Mouse (Mus musculus): ENCODE results near the gene Ppif.
A peak's percentile ranks its signal among the peaks of the same experiment; 100 is the strongest.

Gene Ppif

DNA sequence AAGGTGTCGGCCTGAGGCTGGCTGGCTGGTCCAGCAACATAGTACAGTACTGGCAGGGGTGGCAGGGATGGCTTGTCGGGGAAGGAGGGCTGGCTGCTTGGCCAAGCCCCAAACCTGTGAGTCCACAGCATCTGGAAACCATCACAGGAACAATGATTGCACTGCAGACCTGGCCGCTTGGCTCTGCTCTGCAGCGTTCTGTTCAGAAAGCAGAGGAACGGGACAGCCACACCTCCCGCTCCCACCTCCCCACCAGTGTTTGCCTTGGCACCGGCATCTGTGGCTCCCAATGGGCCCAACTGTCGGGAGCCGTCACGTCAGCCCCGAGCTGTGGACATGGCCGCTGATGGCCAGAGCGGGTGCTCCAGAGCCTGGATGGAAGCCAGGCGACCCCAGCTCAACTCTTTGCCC lies 44.6 kb downstream of the Ppif start:
- peak in 1 of 2 experiments; percentile 39 for DNase-seq

DNA sequence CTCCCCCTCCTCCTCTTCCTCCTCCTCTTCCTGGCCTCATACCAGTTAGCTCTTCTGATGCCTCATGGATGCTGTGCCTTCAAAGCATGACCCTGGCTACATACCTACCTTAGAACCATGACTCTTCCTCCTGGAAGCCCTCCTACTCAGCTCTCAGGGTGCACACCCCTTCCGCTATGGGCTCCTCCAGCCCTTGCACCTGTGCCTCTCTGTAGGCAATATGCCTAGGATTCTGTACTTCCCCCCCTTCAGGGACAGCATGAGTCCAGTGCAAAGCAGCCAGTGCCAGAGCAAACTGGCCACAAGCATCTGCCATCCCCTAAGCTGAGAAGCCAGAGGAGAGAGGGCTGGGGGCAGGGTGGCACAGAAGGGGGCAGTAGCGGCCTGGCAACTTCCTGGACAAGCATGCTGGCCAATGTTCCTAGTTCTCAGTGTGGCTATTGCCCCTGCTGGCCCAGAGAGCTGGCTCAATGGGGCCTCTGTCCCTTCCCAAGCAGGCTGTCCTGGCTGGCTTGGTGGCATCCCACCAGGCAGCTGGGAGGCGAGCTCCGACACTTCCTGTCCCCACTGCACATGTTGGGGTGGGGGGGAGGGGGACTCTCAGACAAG lies 46.1 kb downstream of the Ppif start:
- no peak for DNase-seq

DNA sequence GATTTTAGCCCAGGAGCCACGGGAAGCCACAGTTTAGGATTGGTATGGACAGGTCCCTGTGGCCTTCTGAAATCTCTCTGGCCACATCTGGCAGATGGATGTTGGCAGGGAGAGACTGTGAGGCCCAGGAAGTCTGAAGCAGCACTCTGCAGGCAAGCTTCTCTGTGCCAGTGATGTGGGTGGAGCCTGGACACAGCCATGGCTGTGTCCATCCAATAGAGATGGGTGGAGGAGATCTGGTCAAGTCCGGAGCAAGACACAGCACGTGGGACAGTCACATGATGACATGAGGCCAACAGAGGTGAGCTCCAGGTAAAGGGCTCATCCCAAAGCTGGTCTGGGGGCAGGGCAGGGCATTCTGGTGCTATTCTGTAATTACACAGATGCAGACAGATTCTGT lies 47.3 kb downstream of the Ppif start:
- no peak for DNase-seq

DNA sequence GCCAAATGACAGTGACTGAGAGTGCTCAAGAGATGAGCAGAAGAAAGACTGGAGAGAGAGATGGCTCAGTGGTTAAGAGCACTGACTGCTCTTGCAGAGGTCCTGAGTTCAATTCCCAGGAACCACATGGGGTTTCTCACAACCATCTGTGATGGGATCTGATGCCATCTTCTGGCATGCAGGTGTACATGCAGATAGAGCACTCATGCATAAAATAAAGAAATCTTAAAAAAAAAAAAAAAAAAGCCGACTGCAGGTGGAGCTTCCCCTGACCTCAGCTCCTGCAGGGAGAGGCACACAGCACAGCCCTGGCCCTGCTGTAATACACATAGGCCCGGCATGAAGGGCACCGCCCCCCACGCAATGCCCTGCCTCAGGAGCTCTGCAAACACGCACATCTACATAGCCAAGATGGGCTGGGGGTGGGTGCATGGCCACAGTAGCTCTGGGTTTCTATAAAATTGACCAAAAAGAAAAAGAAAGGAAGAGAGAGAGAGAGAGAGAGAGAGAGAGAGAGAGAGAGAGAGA lies 48.0 kb downstream of the Ppif start:
- no peak for DNase-seq

DNA sequence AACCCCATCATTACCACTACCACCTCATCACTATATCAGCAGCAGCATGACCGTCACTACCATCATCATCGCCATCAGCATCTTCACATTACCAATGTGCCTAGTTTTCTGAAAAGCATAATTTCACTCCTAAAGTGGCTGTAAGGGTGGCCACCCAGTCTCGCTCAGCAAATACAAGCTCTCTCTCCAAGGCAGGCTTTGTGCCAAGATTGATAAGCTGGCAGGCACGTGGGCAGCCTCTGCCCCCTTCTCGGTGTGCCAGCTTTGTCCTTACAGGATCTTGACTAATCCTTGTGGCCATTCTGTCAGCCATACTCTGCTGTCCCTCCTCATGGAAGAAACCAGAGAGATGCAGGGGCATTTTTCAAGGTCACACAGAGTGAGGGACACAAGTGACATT lies 49.0 kb downstream of the Ppif start:
- no peak for DNase-seq

GRCm38 (mm10) chr14:25745365-25746184 lies 51.6 kb downstream of the Ppif start:
- peak in 1 of 2 experiments; percentile 22 for DNase-seq

- no peak for DNase-seq
These were observed 52.4 kb downstream of the Ppif start for GRCm38 (mm10) chr14:25746371-25746770.

- peak in 1 of 2 experiments; percentile 33 for DNase-seq
These were observed 53.3 kb downstream of the Ppif start for GRCm38 (mm10) chr14:25746971-25747945.

DNA sequence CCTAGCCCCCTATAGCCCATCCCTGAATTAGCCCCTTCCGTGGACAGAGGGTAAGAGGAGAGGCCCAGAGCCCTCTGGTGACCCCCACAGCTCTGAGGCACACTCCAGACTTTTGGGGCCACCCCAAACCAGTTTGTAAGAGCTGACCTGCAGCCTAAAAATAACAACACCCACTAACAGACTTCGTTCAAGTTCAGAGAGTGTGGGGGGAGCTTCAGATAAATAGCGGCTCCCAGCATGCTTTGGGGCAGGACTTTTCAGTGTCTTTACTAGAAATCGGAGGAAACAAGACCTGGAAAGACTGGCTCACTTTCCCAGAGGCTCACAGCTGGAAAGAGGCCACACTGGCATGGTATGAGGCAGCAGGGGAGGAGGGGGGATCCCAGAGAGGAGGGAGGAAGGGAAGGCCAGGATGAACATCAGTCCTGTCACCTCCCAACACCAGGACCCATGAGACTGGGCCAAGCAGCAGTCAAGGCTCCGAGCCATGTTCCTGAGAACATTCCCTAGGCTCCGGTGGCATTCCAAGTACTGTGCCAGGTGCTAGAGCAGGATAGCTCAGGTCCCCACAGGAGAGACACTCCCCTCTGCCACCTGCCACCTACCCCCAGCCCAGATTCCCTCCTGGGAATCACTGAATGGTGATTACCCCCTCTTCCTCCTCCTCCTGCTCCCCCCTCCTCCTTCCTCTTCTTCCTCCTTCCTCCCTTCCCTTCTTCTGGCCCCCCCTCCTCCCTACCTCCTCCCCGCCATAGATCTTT lies 54.2 kb downstream of the Ppif start:
- DNase-seq = no peak

- DNase-seq = no peak
These were observed 55.4 kb downstream of the Ppif start for GRCm38 (mm10) chr14:25749143-25749909.

Measured in kidney, postnatal 36 days (tissue).